Mouse (Mus musculus): ENCODE measurements at regions not wholly inside any gene's neighbourhood (a gene's known extent, or its start where the extent isn't known, plus 50 kb on each side); places are given as distances from the start of the nearest gene placed in this dataset.

DNA sequence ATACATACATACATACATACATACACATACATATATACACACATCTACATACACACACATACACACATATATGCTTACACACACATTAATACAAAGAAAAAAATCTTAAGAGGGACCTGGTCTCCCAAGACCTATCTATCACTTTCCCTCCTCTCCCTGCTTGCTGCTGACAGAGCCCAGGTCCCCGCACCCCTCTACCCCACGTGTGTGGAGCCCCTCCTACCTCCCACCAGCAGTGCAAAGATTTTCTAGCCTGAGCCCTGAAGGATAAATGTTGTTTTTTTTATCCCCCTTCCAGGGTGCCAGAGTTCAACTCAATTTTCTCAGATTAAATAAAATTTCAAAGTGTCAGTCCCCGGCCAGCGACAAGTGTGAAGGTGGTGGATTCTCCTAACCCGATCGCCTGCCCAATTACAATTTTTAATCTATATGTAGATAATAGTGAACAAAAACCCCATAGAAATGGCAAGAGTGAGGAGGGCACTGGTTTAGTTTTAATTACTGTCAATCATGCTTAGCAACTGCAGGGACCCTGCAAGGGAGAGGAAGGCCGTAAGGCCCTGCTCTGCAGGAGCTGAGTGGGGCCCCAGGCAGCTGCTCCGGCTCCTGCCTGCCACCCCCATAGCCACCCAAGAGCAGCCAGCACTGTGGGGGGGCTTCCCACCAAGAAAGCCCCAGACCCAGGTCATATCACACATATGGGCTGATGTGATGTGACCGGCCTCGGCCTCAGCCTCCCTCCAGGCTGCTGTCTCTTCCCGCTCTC lies 85.7 kb downstream of the Cryba4 start:
- no peak for DNase-seq (ENCODE audit: low spot score in 2 of 2)

DNA sequence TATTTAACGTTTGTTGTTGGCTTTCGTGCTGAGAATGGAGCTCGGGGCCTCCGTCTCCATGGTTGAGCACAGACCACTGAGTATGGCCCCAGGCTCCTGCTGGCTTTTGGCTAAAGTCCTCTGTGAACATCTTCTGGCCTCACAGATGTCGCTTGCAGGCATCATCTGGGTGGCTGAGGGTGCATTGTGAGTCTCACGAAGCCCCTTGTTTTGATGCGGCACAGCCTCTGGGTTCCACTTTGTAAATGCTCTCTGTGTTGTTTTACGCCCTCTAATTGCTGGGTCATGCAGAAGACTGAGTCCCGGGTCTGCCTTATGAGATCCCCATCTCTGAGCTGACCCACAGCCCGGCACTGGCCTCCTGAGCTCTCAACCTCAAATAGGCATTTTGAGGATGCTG lies 84.5 kb downstream of the Cryba4 start:
- no peak for DNase-seq (ENCODE audit: low spot score in 2 of 2)

DNA sequence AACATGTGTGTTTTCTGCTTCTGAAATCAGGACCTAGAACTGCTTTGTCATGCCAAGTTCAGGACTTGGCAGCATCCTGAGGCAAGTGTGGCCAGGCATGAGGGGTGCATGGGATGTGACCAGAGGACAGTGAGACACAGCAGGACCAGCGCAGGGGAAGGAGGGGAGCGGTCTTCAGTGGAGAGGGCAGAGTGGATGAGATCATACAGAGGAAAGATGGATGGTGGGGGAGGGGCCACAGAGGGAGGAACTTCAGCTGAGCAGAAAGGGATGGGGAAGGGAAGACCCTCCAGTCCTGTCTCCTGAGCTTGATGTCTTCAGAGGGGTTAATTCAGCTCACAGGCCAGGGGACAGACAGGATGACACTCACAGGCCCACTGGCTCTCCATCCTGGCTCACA lies 81.0 kb downstream of the Cryba4 start:
- no peak for DNase-seq (ENCODE audit: low spot score in 2 of 2)

DNA sequence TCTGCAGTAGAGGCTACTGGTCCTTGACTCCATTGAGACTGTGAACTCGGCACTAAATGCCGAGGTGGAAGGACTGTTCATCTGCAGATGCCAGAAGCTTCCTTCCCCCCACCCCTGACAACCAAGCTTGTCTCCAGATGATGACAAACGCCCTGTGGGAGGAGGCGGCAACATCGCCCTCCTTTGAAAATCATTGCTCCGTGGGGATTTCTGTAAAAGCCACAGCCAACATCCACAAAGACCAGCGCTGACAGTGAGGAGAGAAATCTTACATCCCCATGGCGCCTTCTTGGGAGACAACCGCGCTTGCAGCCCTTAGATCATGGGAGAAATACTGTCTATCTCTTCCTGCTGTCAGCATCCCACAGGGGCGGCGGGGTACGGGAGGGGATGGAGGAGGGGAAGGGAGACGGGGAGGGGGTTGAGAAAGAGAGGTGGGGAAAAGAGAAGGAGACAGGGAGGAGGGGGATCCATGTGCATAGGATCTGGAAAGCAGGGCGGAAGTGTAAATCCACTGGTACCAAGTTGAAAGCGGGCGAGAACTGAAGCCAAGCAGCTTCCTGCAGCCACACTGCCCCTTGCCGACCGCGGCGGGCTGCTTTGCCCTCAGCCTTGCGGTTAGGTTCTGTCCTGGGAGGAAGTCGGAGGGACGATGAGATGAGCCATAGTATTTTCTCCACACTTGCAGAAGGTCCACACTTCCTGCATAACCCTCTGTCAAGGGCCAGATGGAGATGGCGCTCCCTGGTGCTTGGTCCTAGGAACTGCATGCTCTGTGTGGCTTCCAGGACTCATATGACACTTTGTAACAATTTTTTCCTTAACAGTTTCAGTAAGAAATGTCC lies 72.9 kb downstream of the Cryba4 start:
- DNase-seq (ENCODE audit: low spot score in 2 of 2) = peak in 1 of 2 experiments; percentile 8

DNA sequence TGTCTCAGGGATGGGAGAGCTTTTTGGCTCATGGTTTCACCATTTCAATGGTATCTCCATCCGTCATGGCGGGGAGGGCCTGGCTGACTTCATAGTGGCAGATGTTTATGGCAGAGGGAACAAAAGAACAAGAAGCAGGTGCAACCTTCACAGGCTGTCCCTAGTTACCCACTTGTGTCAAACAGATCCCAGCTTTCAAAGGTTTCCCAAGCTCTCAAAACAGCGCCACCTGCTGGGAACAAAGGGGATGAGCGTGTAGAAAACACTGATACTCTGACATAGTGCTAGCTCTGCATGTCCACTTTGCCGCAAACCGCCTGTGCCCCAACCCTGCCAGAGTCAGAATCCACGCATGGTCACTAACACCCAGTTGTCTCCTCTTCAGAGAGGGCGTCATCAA lies 69.5 kb downstream of the Cryba4 start:
- no peak for DNase-seq (ENCODE audit: low spot score in 2 of 2)

DNA sequence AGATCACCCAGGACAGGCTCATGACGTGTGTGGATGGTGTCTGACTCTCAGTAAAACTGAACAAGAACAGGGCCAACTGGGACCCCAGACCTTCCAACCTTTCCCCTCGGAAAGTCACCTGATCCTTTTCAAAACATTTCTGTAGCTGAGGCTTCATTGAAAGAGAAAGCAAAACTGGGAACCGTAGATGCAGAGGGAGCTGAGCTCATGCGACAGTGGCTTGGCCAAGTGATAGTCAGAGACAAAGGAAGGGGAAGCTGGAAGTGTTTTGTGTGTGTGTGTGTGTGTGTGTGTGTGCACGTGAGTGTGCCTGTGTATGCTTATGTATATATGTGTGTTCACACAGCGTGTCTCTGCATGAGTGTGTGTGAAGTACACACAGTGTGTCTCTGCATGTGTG lies 56.7 kb downstream of the Cryba4 start:
- DNase-seq (ENCODE audit: low spot score in 2 of 2) = no peak
